In the genomic region with DNA sequence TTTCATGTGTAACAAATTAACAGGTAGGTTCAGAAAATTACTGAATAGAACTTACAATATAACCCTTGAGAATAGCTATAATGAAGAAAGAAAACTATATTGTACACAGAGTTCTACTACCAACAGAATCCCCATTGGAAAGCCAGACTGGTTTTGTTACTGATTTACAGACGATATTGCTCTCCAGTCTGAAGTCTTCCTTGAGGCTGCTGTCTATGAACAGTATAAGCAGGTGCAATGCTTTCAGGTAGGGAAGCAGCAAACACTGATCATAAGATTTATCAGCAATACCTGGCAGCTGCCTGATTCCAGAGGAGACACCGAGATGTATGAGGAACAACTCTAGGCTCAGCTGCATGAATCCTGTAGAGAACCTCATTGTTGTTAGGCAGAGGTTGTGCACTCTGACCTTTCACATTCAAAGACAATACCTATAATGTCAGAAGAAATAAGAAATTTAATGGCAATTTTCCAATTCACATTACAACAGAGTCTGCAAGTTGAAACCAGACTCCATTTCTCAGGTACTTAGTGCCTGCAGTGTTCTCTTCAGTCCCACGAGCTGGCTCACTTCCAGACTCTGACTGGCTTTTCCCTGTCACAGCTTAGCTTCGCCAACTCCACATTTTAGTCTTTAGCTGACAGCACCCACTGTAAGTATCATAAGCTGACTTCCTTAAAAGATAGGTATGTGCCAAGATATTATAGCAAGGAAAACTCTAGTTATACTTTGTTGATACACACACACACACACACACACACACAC, we compare ENCODE assay signal across 9 mouse cellular contexts.
DNase-seq lines count a peak whose midpoint lies in the region; ATAC-seq and TF ChIP-seq lines count a peak whose summit lies in the region.
"Had no signal": no experiment of that assay in that cellular context is flagged by ENCODE, and none has a peak within 500 bp of the region (broad histone marks: within the 10 kb centered on the region; RNA-seq: fewer than 3 reads in every experiment).

No protein-coding gene starts in this region.

- H3K4me2 ChIP-seq in limb, embryonic 12.5 days = no peak overlapping the region

- no peak for TF ChIP-seq CTCF in small intestine, adult 2 months (IDR thresholded peaks at IDR 0.05; ENCODE audit: extremely low read depth, insufficient read length, insufficient replicate concordance, low read depth, low read length)
- no peak for TF ChIP-seq CTCF in thymus, adult 2 months (IDR thresholded peaks at IDR 0.05; ENCODE audit: borderline replicate concordance, control insufficient read depth, extremely low read depth, insufficient read depth, low read length, poor library complexity)

- no peak overlapping the region for H3K9ac ChIP-seq in limb, embryonic 12.5 days (replicated peaks)

- no peak for DNase-seq in limb, embryonic 10.5 days (ENCODE audit: low spot score)
- peak; percentile 79 for DNase-seq in gonadal fat pad, adult 2 months (ENCODE audit: low read depth)
- peak; percentile 40 to 59 for DNase-seq in left cerebral cortex, adult 18-20 months (ENCODE audit: low spot score in 2 of 2)
- no peak for DNase-seq in thymus, adult 2 months
- no peak for DNase-seq in gastrocnemius, postnatal 14 days
- no peak for DNase-seq in urinary bladder, postnatal 36 days (ENCODE audit: low spot score in 2 of 2)
- DNase-seq: thymus, postnatal 36 days had no signal

- intact Hi-C loops in gastrocnemius, postnatal 14 days (cut with DNase I; ENCODE audit: low total_unique reads) = no loop called here

- H3K27me3 ChIP-seq in limb, embryonic 12.5 days = no peaks in the 10 kb centered on the region
- no peaks in the 10 kb centered on the region for H3K27me3 ChIP-seq in limb, embryonic 10.5 days (ENCODE audit: low read depth, poor library complexity, severe bottlenecking)
- no peaks in the 10 kb centered on the region for H3K27me3 ChIP-seq in small intestine, adult 2 months (ENCODE audit: control insufficient read depth, insufficient read depth, low read length)
- H3K27me3 ChIP-seq in thymus, adult 2 months (ENCODE audit: control insufficient read depth, insufficient read depth, low read length) = no peaks in the 10 kb centered on the region

- H3K4me1 ChIP-seq in limb, embryonic 12.5 days (replicated peaks) = no peaks in the 10 kb centered on the region
- no peaks in the 10 kb centered on the region for H3K4me1 ChIP-seq in limb, embryonic 10.5 days
- H3K4me1 ChIP-seq in small intestine, adult 2 months (ENCODE audit: control insufficient read depth, insufficient read depth, insufficient read length, low read length) = peaks cover 8% of the 10 kb centered on the region; the same call in 1 of the 2 replicates
- H3K4me1 ChIP-seq in thymus, adult 2 months (replicated peaks; ENCODE audit: control insufficient read depth, insufficient read depth, low read length) = no peaks in the 10 kb centered on the region

- no peaks in the 10 kb centered on the region for H3K36me3 ChIP-seq in limb, embryonic 12.5 days
- H3K36me3 ChIP-seq in limb, embryonic 10.5 days = no peaks in the 10 kb centered on the region
- H3K36me3 ChIP-seq in small intestine, adult 2 months (ENCODE audit: control insufficient read depth, insufficient read depth, low read length) = no peaks in the 10 kb centered on the region
- no peaks in the 10 kb centered on the region for H3K36me3 ChIP-seq in thymus, adult 2 months (ENCODE audit: control insufficient read depth, insufficient read depth, low read length)

- no peak overlapping the region for H3K27ac ChIP-seq in limb, embryonic 12.5 days
- H3K27ac ChIP-seq in limb, embryonic 10.5 days = no peak overlapping the region
- H3K27ac ChIP-seq in small intestine, adult 2 months (ENCODE audit: insufficient read depth, low read depth, low read length) = peak overlapping the region; percentile 68
- H3K27ac ChIP-seq in thymus, adult 2 months (ENCODE audit: control insufficient read depth, insufficient read depth, low read length) = no peak overlapping the region

- 74% methylated on average over 4 of the region's 4 CpGs for WGBS in limb, embryonic 12.5 days
- 90% methylated on average over 4 of the region's 4 CpGs for WGBS in limb, embryonic 10.5 days
- WGBS in small intestine, adult 2 months = 25% methylated on average over 4 of the region's 4 CpGs
- 75% methylated on average over 4 of the region's 4 CpGs for WGBS in thymus, adult 2 months

- TF ChIP-seq POLR2A in small intestine, adult 2 months (IDR thresholded peaks at IDR 0.05; ENCODE audit: low read depth, low read length) = no peak
- TF ChIP-seq POLR2A in thymus, adult 2 months (IDR thresholded peaks at IDR 0.05; ENCODE audit: control insufficient read depth, extremely low read depth, insufficient read depth, low read length, poor library complexity) = no peak

- H3K9me3 ChIP-seq in limb, embryonic 12.5 days = no peaks in the 10 kb centered on the region
- no peaks in the 10 kb centered on the region for H3K9me3 ChIP-seq in limb, embryonic 10.5 days (replicated peaks)

- peak; percentile 47; the same call in 1 of the 2 replicates for ATAC-seq in limb, embryonic 12.5 days (ENCODE audit: insufficient number of reproducible peaks, insufficient read depth, low FRiP score, low TSS enrichment, low read depth)

- H3K4me3 ChIP-seq in limb, embryonic 12.5 days (replicated peaks) = no peak overlapping the region
- H3K4me3 ChIP-seq in limb, embryonic 10.5 days = no peak overlapping the region
- no peak overlapping the region for H3K4me3 ChIP-seq in small intestine, adult 2 months (ENCODE audit: low read depth, low read length)
- no peak overlapping the region for H3K4me3 ChIP-seq in thymus, adult 2 months (ENCODE audit: control insufficient read depth, insufficient read depth, low read length)

Comparison
In these comparisons a context has a peak if more than half of its experiments do, and no peak if none do; other contexts are left out.
1. DNase-seq: peak in gonadal fat pad, adult 2 months (single experiment) and left cerebral cortex, adult 18-20 months (2 of 2); none in limb, embryonic 10.5 days (single experiment), thymus, adult 2 months (single experiment), gastrocnemius, postnatal 14 days (single experiment) and urinary bladder, postnatal 36 days (0 of 2).